Mouse (Mus musculus): ENCODE data around the gene Slc46a3.

The Slc46a3 gene

DNA sequence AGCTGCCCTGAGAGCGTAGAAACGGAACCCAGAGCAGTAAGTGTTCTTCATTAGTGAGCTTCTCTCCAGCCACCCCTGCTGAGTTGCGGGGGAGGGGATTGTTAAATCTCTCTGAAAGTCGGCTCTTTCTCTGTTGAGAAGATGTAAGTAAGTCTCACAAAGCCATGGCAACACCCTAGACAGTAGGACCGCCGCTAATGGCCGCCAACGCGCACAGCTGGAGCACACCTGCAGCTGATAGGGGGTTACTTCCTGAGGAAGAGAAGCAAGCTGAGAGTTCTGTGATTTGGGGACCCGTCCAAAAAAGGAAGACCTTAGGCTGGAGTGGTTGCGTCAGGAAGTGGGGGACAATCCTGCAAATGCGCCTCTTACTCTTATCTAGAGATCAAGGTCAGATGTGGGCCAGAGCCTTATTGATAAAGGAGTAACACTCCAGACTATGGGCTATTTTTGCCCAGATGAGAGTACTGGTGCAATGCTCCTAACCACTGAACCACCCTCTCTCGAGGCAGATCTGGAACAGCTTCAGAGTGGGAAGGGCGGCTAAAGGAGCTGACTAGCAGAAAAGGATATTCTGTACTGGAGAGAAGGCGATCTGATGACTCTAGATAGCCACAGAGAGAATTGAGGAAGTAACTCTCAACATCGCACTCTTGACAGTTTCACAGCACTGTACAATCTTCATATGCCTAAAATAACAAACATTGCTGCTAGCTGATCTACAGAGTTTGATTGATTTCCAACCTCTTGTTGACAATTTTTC lies 1.0 kb upstream of the Slc46a3 start:
- peak in 1 of 2 experiments; percentile 50 for DNase-seq (ENCODE audit: low spot score in 2 of 2)

DNA sequence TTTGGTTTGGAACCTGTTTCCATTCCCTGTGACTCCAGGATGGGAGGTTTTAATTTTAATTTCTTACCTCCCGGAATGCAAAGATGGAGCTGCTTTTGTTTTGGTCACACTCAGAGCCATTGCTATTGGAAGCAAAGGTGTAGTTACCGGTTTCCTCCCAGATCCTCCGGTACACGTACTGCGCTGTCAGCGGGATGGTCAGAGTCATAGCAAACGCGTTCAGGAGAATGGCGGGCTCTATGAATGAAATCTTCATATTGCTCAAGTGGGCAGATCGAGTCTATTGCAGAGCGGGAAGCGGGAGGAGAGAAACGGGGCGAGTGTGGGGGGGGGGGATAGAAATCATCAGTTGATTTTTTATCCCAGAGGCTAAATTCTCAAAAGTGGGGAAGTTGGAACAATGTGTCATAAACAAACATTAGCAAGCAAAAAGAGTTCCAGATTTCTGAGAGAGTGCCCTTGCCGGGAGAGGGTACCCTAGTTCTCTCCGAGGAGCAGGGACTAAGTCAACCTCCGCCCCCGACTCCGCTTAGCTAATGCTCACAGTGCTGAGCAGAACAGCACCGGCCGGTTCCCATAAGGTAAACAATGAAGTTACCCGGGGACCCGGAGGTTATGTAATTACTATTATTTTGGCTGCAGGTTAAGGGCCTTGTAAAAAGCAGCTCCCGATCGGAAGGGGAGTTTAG lies 705 bp downstream of the Slc46a3 start:
- DNase-seq (ENCODE audit: low spot score in 2 of 2) = peak in 1 of 2 experiments; percentile 55

DNA sequence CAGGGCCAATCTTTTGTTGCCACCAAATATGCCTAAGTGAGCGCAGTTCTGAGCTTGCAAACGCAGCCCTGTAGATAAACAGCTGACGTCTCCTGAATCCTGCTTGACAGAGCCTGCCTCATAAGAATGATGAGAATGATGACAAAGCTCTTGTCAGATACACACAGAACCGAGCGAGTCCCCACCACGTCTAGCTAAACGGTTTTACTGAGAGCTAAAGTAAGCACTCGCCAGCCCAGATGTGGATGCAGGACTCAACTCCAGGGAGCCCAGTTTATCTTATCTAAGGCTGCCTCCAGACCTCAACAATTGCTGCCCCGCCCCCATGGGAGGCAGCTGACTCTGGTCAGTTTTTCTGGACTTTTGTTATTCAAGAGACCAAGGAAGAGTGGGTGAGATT lies 1.5 kb downstream of the Slc46a3 start:
- DNase-seq (ENCODE audit: low spot score in 2 of 2) = no peak

GRCm38 (mm10) chr5:147892735-147893134 lies 1.9 kb downstream of the Slc46a3 start:
- no peak for DNase-seq (ENCODE audit: low spot score in 2 of 2)

GRCm38 (mm10) chr5:147888313-147889297 lies 6.0 kb downstream of the Slc46a3 start:
- no peak for DNase-seq (ENCODE audit: low spot score in 2 of 2)

- no peak for DNase-seq (ENCODE audit: low spot score in 2 of 2)
These were observed 11.0 kb downstream of the Slc46a3 start for GRCm38 (mm10) chr5:147883581-147883980.

- DNase-seq (ENCODE audit: low spot score in 2 of 2) = no peak
These were observed 14.5 kb downstream of the Slc46a3 start for GRCm38 (mm10) chr5:147879971-147880682.

- no peak for DNase-seq (ENCODE audit: low spot score in 2 of 2)
These were observed 17.1 kb downstream of the Slc46a3 start for GRCm38 (mm10) chr5:147877520-147877919.

GRCm38 (mm10) chr5:147875210-147875609 lies 19.4 kb downstream of the Slc46a3 start:
- DNase-seq (ENCODE audit: low spot score in 2 of 2) = no peak

DNA sequence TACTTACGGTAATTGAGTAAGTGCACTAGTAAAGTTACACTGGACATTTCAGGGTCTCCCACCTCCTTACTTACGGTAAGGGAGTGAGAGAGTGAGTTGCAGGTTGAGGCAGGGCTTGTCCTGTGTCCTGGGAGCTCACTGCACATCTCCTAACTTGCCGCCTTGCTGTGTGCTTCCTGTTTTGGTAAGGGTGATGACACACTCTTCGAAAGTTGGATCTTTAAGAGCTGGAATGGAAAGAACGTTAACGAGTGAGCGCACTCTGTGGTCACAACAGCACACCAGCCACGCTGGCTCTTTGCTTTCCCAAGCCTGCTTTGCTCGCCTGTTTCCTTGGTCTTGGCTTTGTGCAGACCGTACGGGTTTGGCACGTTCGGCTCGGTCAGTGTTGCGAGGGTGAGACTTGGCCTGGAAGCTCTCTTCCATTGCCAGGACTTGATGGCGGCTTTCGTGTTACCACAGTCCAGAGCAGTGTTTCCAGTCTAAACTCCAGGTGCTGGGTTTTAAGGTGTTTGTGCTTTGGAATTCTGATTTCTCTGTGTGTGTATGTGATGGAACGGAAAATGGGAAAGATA lies 20.0 kb downstream of the Slc46a3 start:
- no peak for DNase-seq (ENCODE audit: low spot score in 2 of 2)

GRCm38 (mm10) chr5:147871091-147871820 lies 23.4 kb downstream of the Slc46a3 start:
- DNase-seq (ENCODE audit: low spot score in 2 of 2) = peak in 1 of 2 experiments; percentile 33

GRCm38 (mm10) chr5:147870296-147870695 lies 24.3 kb downstream of the Slc46a3 start:
- no peak for DNase-seq (ENCODE audit: low spot score in 2 of 2)

- no peak for DNase-seq (ENCODE audit: low spot score in 2 of 2)
These were observed 25.0 kb downstream of the Slc46a3 start for GRCm38 (mm10) chr5:147869568-147869967.

DNA sequence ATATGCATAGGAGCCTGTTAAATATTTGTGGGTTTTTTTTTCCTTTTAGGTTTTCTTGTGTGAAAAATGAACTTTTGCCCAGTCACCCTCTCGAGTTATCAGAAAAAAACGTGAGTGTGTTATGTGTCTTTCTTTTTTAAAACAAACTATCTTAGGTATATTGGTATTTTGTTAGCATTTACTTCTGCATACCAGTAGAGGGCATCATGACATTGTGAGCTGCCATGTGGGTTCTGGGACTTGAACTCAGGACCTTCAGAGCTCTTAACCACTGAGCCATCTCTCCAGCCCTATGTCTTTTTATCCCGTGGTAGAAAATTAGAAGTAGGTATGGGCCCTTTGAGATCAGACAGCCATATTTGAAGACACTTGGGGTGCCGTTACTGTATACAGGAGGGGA lies 25.9 kb downstream of the Slc46a3 start:
- DNase-seq (ENCODE audit: low spot score in 2 of 2) = no peak

DNA sequence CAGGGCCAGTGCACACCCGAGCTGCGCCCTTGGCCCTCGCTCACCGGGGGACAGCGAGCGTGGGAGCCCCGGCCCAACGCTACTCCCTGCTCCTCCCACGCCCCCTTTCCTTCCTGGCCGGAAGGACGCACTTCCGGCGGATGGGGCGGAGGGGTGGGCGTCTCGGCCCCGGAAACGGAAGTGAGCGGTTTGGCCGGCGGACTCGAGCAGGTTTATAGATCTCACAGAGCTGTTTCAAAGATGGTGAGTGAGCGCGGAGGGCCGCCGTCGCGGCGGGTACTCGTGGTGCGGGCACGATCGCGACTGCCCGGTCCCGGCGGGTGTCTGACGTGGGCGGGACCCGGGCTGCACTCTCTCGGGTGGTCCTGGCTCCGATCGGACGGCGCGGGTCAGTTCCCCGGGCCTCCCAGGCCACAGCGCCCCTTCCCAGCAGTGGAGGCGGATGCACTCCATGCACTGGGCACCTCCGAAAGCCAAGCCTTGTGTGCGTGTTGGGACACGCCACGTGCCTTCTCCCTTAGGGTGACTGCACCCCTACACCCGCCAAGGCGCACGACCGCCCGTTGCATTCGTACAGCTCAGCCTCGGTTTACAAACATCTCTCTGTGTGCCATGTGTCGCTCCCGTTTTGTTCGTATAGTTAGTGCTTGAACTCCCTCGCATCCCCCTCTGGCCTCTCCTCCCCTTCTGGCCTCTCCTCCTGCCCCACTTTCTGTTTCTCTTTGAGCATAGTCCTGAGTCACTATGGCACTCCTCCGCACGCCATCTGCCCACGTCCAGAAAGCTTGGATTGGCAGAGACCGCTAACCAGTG lies 34.0 kb downstream of the Slc46a3 start, which contains the start of gene Pomp:
Pomp (plus strand) TSS at position 13 of the 813 bp plus-strand sequence.
- peak; percentile 91 to 93 for DNase-seq (ENCODE audit: low spot score in 2 of 2)

GRCm38 (mm10) chr5:147860076-147860448 lies 34.6 kb downstream of the Slc46a3 start:
- no peak for DNase-seq (ENCODE audit: low spot score in 2 of 2)

GRCm38 (mm10) chr5:147850194-147850593 lies 44.4 kb downstream of the Slc46a3 start:
- peak; percentile 64 to 69 for DNase-seq (ENCODE audit: low spot score in 2 of 2)

DNA sequence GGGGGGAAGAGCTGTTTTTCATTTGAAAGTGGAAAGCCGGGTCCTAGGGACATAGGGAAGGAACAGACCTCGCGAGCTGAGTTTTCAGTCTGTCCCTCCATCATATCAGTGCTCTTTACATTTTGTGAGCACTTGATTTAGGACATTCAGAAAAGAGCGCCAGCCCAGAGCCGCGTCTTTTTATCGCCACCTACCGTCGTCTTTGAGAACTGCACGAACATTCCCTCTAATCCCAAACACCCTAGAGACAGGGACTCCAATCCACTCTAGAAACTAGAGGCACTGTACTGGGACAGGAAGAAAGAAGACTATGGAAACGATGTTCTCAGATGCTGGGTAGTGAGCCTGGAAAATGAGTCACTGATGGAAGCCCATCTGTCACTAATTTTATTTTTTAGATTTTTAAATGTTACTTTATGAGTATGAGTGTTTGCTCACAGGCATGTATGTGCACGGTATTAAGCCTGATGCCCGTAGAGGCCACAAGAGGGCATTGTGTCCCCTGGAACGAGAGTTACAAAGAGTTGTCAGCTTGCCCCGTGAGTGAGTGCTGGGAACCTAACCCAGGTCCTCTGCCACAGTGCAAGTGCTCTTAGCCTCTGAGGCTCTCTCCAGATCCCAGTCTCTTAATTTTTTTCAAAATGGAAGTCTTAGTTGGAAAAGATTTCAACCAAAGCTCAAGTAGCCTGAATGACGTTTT lies 46.3 kb downstream of the Slc46a3 start:
- DNase-seq (ENCODE audit: low spot score in 2 of 2) = peak; percentile 38 to 72

- DNase-seq (ENCODE audit: low spot score in 2 of 2) = no peak
These were observed 47.3 kb downstream of the Slc46a3 start for GRCm38 (mm10) chr5:147847361-147847760.

Data from heart, adult 9 months (tissue).